Mouse (Mus musculus) gastrocnemius, postnatal 4 days (tissue): ENCODE measurements at regions not wholly inside any gene's neighbourhood (a gene's known extent, or its start where the extent isn't known, plus 50 kb on each side); places are given as distances from the start of the nearest gene placed in this dataset.
"Not testable (repeated sequence)": the region's sequence is repeated elsewhere in the genome, so short reads cannot be mapped to it uniquely, and the experiment has no call there.

Experiments used
- DNase-seq, 2 experiments: peaks; one replicate each; pipeline ENCODE4 v3.0.0; 2021 to 2022; ENCODE audit warnings: low spot score in 2 of 2, mixed read lengths in 2 of 2

- no peak for DNase-seq
Measured at GRCm38 (mm10) chr15:8831720-8832620, 121.4 kb upstream of the Slc1a3 start.

GRCm38 (mm10) chr15:8824861-8825260 lies 114.3 kb upstream of the Slc1a3 start:
- DNase-seq = no peak

GRCm38 (mm10) chr15:8822795-8823194 lies 112.2 kb upstream of the Slc1a3 start:
- DNase-seq = not testable (repeated sequence)

GRCm38 (mm10) chr15:8817542-8817941 lies 107.0 kb upstream of the Slc1a3 start:
- no peak for DNase-seq

- no peak for DNase-seq
Measured at GRCm38 (mm10) chr15:8816501-8817368, 106.2 kb upstream of the Slc1a3 start.

GRCm38 (mm10) chr15:8815958-8816357 lies 105.4 kb upstream of the Slc1a3 start:
- no peak for DNase-seq

GRCm38 (mm10) chr15:8815277-8815676 lies 104.7 kb upstream of the Slc1a3 start:
- no peak for DNase-seq

- peak in 1 of 2 experiments; percentile 37 for DNase-seq
Measured at GRCm38 (mm10) chr15:8806354-8806753, 95.8 kb upstream of the Slc1a3 start.

- DNase-seq = not testable (repeated sequence)
Measured at GRCm38 (mm10) chr15:8805565-8805964, 95.0 kb upstream of the Slc1a3 start.

- no peak for DNase-seq
Measured at GRCm38 (mm10) chr15:8802058-8802457, 91.5 kb upstream of the Slc1a3 start.

GRCm38 (mm10) chr15:8797015-8797414 lies 86.5 kb upstream of the Slc1a3 start:
- no peak for DNase-seq

- no peak for DNase-seq
Measured at GRCm38 (mm10) chr15:8792106-8792505, 81.5 kb upstream of the Slc1a3 start.

GRCm38 (mm10) chr15:8789924-8790323 lies 79.4 kb upstream of the Slc1a3 start:
- no peak for DNase-seq

- no peak for DNase-seq
Measured at GRCm38 (mm10) chr15:8789000-8789399, 78.4 kb upstream of the Slc1a3 start.

GRCm38 (mm10) chr15:8785537-8785936 lies 75.0 kb upstream of the Slc1a3 start:
- DNase-seq = no peak

GRCm38 (mm10) chr15:8783567-8783966 lies 73.0 kb upstream of the Slc1a3 start:
- no peak for DNase-seq

- no peak for DNase-seq
Measured at GRCm38 (mm10) chr15:8783036-8783435, 72.5 kb upstream of the Slc1a3 start.

GRCm38 (mm10) chr15:8782131-8782507 lies 71.6 kb upstream of the Slc1a3 start:
- no peak for DNase-seq

- DNase-seq = no peak
Measured at GRCm38 (mm10) chr15:8781159-8782130, 70.9 kb upstream of the Slc1a3 start.

GRCm38 (mm10) chr15:8780371-8780866 lies 69.9 kb upstream of the Slc1a3 start:
- DNase-seq = no peak
